Mouse (Mus musculus) intestine, postnatal 0 days (tissue): Measurements from ENCODE around the gene Tcte2. TPM values are rescaled to one million over a fixed set of nuclear protein-coding genes. Genes with fewer than 3 reads are reported as not detected.
"Not testable (repeated sequence)": the region's sequence is repeated elsewhere in the genome, so short reads cannot be mapped to it uniquely, and the experiment has no call there.

Source experiments
- ATAC-seq: fragments of 200-750 bp; cut with Nextera tagmentation; 2 replicates; pipeline ENCODE4 v1.8.0; 2017; ENCODE audit warnings: mild to moderate bottlenecking, moderate TSS enrichment, moderate library complexity
- H3K27ac ChIP-seq: fragments of 300-500 bp; sonication (generic); 2 replicates; pipeline ENCODE4 v1.5.1; 2014; ENCODE audit warnings: mild to moderate bottlenecking, low read depth, low read length, moderate library complexity
- H3K27me3 ChIP-seq: fragments of 300-500 bp; sonication (generic); replicated peaks from 2 replicates; pipeline ENCODE4 v1.6.1; 2014; ENCODE audit warnings: low read length, mixed read lengths; ENCODE audit not compliant: control insufficient read depth, insufficient read depth
- H3K36me3 ChIP-seq: fragments of 300-500 bp; sonication (generic); 2 replicates; pipeline ENCODE4 v1.6.1; 2014; ENCODE audit warnings: mild to moderate bottlenecking, moderate library complexity; ENCODE audit not compliant: control insufficient read depth, insufficient read depth
- H3K4me1 ChIP-seq: fragments of 300-500 bp; sonication (generic); replicated peaks from 2 replicates; pipeline ENCODE4 v1.6.1; 2014; ENCODE audit warnings: antibody characterized with exemption, low read length, mixed read lengths; ENCODE audit not compliant: control insufficient read depth, insufficient read depth
- H3K4me2 ChIP-seq: fragments of 300-500 bp; sonication (generic); replicated peaks from 2 replicates; pipeline ENCODE4 v1.6.1; 2014; ENCODE audit warnings: low read depth, mild to moderate bottlenecking, moderate library complexity
- H3K4me3 ChIP-seq: fragments of 300-500 bp; sonication (generic); 2 replicates; pipeline ENCODE4 v1.5.1; 2014; ENCODE audit warnings: low read depth, low read length
- H3K9ac ChIP-seq: fragments of 300-500 bp; sonication (generic); 2 replicates; pipeline ENCODE4 v1.6.1; 2014; ENCODE audit warnings: mild to moderate bottlenecking, low read depth, low read length
- H3K9me3 ChIP-seq: fragments of 300-500 bp; sonication (generic); 2 replicates; pipeline ENCODE4 v1.6.1; 2016; ENCODE audit warnings: mixed run types; ENCODE audit not compliant: control insufficient read depth
- CTCF ChIP-seq: sonication (generic); IDR thresholded peaks from 2 replicates; pipeline ENCODE4 v1.5.1; 2016; ENCODE audit warnings: low read depth, mild to moderate bottlenecking, control low read depth, antibody characterized with exemption, moderate library complexity
- WGBS: fragments of 180-500 bp; shearing (Covaris S2); extraction: QIAGEN DNeasy Blood & Tissue Kit; methylation state at CpG from one replicate; pipeline ENCODE4 v1.1.7; 2014; 5-methylcytosine and 5-hydroxymethylcytosine counted together
- polyA plus RNA-seq: library from polyadenylated mRNA; unstranded; fragments of >200 nt; fragmentation: Nextera tagmentation; extraction: Ambion mirVana; gene quantifications from 2 replicates; pipeline ENCODE4 v1.2.1, GENCODE M21; 2015

Tcte2 gene
- 1.1 and 1.4 TPM in 2 replicates for polyA plus RNA-seq

DNA sequence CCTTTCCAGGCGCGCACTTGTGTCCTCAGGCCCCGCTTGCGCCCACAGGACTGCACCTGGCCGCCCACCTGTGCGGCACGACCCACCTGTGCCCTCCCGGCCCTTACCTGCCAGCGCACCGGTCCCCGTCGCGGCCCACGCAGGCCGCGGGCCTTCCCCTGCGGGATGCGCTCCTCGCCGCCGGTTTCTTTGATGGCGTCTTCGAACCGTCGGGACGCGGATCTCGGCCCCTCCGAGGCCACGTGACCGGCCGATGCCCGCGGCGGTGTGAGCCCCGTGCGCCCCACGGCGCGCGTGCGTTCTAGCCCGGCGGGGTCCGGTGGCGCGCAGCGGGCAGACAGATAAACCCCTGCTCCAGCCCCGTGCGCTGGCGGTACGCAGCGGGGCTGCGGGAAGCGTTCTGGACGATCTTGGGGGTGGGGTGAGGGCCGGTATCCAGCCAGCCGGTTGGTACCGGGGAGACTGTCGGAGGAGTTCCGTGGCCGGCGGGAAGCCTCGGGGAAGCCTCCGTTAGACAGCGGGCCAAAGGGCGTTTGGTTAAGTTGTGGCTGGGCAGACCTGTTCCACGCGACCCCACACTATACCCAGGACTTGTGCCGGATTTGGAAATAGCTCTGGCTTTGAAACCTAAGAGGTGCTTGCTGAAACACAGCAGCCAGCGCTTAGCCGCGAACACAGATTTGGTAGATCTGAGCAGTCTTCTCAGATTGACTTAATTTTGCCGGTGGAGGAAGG, at the start of gene Tcte2:
Gene Tcte2 (minus strand): TSS at position 647 of the 735 bp plus-strand sequence.
- H3K27me3 ChIP-seq = no peaks in the 10 kb centered on the region
- TF ChIP-seq CTCF = no peak
- peak within 1 kb of the TSS; percentile 90 for H3K4me3 ChIP-seq
- peak within 1 kb of the TSS; percentile 97 for H3K4me2 ChIP-seq
- no peaks in the 10 kb centered on the region for H3K9me3 ChIP-seq
- peak within 1 kb of the TSS; percentile 94 for H3K27ac ChIP-seq
- ATAC-seq = peak; percentile 22
- no peaks in the 10 kb centered on the region for H3K4me1 ChIP-seq
- H3K36me3 ChIP-seq = no peaks in the 10 kb centered on the region
- peak within 1 kb of the TSS; percentile 90 for H3K9ac ChIP-seq
- WGBS = under 1% methylated on average over 74 of the region's 74 CpGs

DNA sequence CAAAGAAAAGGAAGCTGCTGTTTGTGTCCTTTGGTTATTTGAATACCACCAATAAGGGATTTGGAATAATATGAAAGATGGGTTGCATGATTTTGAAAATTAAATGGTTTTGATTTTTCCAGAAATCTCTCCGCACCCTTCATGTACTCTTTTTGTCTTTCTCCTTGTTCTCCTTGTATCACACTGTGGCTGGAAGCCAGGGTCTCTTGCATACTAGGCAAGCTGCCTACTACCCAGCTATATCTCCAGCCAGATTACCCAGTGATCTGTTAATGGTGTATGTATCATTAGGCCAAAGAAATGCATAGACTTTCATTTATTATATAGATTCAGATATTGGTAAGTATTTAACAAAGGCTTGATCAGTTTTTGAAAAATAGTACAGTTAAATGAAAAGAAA, 44.4 kb upstream of the Tcte2 start:
- Histone ChIP-seq H3K27me3 (no peaks in the 10 kb centered on the region), H3K36me3 (peaks cover 17% of the 10 kb centered on the region), H3K9me3 (no peaks in the 10 kb centered on the region), H3K4me1 (no peaks in the 10 kb centered on the region), H3K9ac (no peak overlapping the region), H3K4me2 (no peak overlapping the region), H3K27ac (no peak overlapping the region), H3K4me3 (no peak overlapping the region)
- no peak for ATAC-seq
- TF ChIP-seq CTCF = no peak
- 89% methylated on average over 1 of the region's 1 CpGs for WGBS

DNA sequence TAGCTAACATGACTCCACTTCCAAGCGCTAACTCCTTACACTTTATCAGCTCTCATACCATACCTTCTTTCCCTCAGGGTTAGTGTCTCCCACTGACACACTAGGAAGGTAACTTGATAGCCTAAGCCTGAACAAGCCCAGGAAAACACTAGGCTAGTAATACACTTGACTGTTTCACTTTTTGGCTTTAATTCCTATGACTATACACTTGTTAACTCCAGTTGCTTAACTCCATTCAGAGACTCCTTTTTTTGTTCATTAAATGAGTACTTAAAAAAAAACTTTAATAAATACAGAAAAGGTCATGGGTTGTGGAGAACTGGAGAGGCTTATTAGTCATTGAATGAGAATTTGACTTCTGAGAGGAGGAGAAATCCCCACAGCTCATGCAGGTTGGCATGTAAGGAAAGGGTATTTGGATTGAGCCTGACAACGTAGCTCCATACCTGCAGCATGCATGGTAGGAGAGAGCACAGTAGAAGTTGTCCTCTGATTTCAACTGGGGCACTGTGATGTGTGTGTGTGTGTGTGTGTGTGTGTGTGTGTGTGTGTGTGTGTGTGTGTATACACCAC, 41.3 kb upstream of the Tcte2 start:
- no peaks in the 10 kb centered on the region for H3K9me3 ChIP-seq
- H3K36me3 ChIP-seq = peaks cover 7% of the 10 kb centered on the region; the same call in 1 of the 2 replicates
- H3K9ac ChIP-seq = no peak overlapping the region
- no peaks in the 10 kb centered on the region for H3K27me3 ChIP-seq
- no peak overlapping the region for H3K27ac ChIP-seq
- H3K4me1 ChIP-seq = no peaks in the 10 kb centered on the region
- H3K4me3 ChIP-seq = no peak overlapping the region
- H3K4me2 ChIP-seq = no peak overlapping the region
- no peak for ATAC-seq
- TF ChIP-seq CTCF = no peak
- WGBS = 90% methylated on average over 2 of the region's 2 CpGs

DNA sequence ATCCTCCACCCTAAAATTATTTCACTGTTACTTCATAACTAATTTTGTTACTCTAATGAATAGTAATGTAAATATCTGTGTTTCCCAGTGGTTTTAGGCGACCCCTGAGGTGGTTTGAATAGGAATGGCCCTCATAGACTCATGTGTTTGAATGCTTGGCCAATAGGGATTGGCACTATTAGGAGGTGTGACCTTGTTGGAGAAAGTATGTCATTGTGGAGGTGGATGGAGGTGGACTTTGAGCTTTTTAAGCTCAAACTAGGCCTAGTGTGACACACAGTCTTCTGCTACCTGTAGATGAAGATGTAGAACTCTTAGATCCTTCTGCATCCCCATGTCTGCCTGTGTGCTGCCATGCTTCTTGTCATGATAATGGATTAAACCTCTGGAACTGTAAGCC, 36.1 kb upstream of the Tcte2 start:
- Histone ChIP-seq H3K36me3 (no peaks in the 10 kb centered on the region), H3K4me2 (no peak overlapping the region), H3K4me1 (no peaks in the 10 kb centered on the region), H3K27ac (no peak overlapping the region), H3K9ac (no peak overlapping the region), H3K4me3 (no peak overlapping the region), H3K27me3 (no peaks in the 10 kb centered on the region), H3K9me3 (no peaks in the 10 kb centered on the region)
- no peak for ATAC-seq
- 81% methylated on average over 1 of the region's 1 CpGs for WGBS
- TF ChIP-seq CTCF = no peak

DNA sequence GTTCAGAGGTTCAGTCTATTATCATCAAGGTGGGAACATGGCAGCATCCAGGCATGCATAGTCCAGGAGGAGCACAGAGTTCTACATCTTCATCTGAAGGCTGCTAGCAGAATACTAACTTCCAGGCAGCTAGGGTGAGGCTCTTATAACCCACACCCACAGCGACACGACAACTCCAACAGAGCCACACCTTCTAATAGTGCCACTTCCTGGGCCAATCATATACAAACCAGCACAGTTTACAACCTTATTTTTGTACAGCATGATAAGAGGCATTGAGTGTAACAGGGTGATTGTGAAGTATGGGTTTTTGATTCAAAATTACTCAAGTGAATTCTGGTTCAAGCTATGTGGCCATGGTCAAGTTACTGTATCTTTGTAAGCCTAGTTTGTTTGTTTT, 28.4 kb upstream of the Tcte2 start:
- H3K27me3 ChIP-seq, H3K4me2 ChIP-seq, H3K4me1 ChIP-seq, H3K9ac ChIP-seq, H3K27ac ChIP-seq, H3K36me3 ChIP-seq, H3K9me3 ChIP-seq, H3K4me3 ChIP-seq: not testable (repeated sequence)
- WGBS = 33% methylated on average over 2 of the region's 2 CpGs
- peak; percentile 73 for ATAC-seq

DNA sequence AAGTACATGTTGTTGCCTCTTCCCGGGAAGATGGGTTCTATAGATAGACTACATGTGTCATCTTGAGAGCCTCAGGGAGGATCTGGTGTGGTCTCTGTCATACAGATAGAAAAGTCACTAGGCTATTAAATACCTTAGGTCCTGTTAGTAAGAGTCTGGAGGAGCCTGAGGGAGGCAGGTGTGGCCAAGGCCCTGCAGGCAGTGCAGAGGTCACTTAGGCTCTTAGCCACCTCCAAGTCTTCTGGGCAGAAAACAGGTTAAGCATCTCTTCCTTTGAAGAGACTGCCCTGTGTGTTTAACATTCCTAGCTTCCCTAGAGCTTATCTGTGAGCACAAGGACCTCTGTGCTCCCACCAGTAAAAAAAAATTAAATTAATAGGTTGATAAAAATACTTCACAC, 21.8 kb upstream of the Tcte2 start:
- H3K27me3 ChIP-seq = no peaks in the 10 kb centered on the region
- 34% methylated on average over 1 of the region's 1 CpGs for WGBS

More for the DNA sequence above, 21.8 kb upstream of the Tcte2 start:
- TF ChIP-seq CTCF = no peak
- Histone ChIP-seq H3K27ac (no peak overlapping the region), H3K4me2 (no peak overlapping the region), H3K4me1 (no peaks in the 10 kb centered on the region; the same call in 1 of the 2 replicates), H3K4me3 (no peak overlapping the region), H3K9me3 (no peaks in the 10 kb centered on the region), H3K36me3 (no peaks in the 10 kb centered on the region), H3K9ac (no peak overlapping the region)
- ATAC-seq = no peak
